Mouse (Mus musculus): ENCODE measurements around the gene Capzb. TPM values are rescaled to one million over a fixed set of nuclear protein-coding genes. Genes with fewer than 3 reads are reported as not detected.

The Capzb gene
- polyA plus RNA-seq, 1 experiment from 2014 or later: 312 TPM

GRCm38 (mm10) chr4:139287122-139287863 is 94.6 kb downstream of the Capzb start:
- Histone ChIP-seq H3K36me3 (replicated peaks) (peaks cover 67% of the 10 kb centered on the region), H3K9me3 (no peaks in the 10 kb centered on the region), H3K4me1 (0 out of 2 replicates have a peak, but pooled peaks cover 4% of the 10 kb centered on the region), H3K27me3 (no peaks in the 10 kb centered on the region), H3K4me2 (no peak overlapping the region), H3K4me3 (replicated peaks) (no peak overlapping the region), H3K27ac (no peak overlapping the region), H3K9ac (no peak overlapping the region)
- 85% methylated on average over 18 of the region's 18 CpGs for WGBS
- ATAC-seq (ENCODE audit: low FRiP score): no peak

- no peaks in the 10 kb centered on the region for H3K9me3 ChIP-seq
- peaks cover 52% of the 10 kb centered on the region for H3K36me3 ChIP-seq (replicated peaks)
- 61% methylated on average over 10 of the region's 10 CpGs for WGBS
- no peaks in the 10 kb centered on the region for H3K4me1 ChIP-seq
- no peak overlapping the region for H3K9ac ChIP-seq
- H3K27ac ChIP-seq: no peak overlapping the region
- ATAC-seq (ENCODE audit: low FRiP score): 0 out of 2 replicates have a peak, but pooled peaks have one; percentile 20
- H3K4me2 ChIP-seq: no peak overlapping the region
- no peaks in the 10 kb centered on the region for H3K27me3 ChIP-seq
- H3K4me3 ChIP-seq (replicated peaks): no peak overlapping the region
Measured at GRCm38 (mm10) chr4:139289017-139289416, 96.3 kb downstream of the Capzb start.

GRCm38 (mm10) chr4:139291099-139291498 is 98.4 kb downstream of the Capzb start:
- H3K36me3 ChIP-seq (replicated peaks): peaks cover 49% of the 10 kb centered on the region
- H3K4me1 ChIP-seq: no peaks in the 10 kb centered on the region
- 81% methylated on average over 16 of the region's 16 CpGs for whole genome bisulfite sequencing
- H3K9me3 ChIP-seq: no peaks in the 10 kb centered on the region
- H3K9ac ChIP-seq: no peak overlapping the region
- H3K4me3 ChIP-seq (replicated peaks): no peak overlapping the region
- H3K27ac ChIP-seq: no peak overlapping the region
- H3K27me3 ChIP-seq: no peaks in the 10 kb centered on the region
- no peak overlapping the region for H3K4me2 ChIP-seq
- no peak for ATAC-seq (ENCODE audit: low FRiP score)

- WGBS: 94% methylated on average over 5 of the region's 5 CpGs
- Histone ChIP-seq H3K4me1 (no peaks in the 10 kb centered on the region), H3K27ac (no peak overlapping the region), H3K27me3 (no peaks in the 10 kb centered on the region), H3K9ac (no peak overlapping the region), H3K4me2 (no peak overlapping the region), H3K9me3 (no peaks in the 10 kb centered on the region), H3K4me3 (replicated peaks) (no peak overlapping the region), H3K36me3 (replicated peaks) (peaks cover 41% of the 10 kb centered on the region)
- ATAC-seq (ENCODE audit: low FRiP score): no peak
Measured at GRCm38 (mm10) chr4:139292038-139292437, 99.3 kb downstream of the Capzb start.

- H3K36me3 ChIP-seq (replicated peaks): peaks cover 33% of the 10 kb centered on the region
- 90% methylated on average over 4 of the region's 4 CpGs for WGBS
- ATAC-seq (ENCODE audit: low FRiP score): no peak
Measured at GRCm38 (mm10) chr4:139297566-139297965, 104.9 kb downstream of the Capzb start.

GRCm38 (mm10) chr4:139298671-139299366 is 106.1 kb downstream of the Capzb start:
- Histone ChIP-seq H3K4me1 (no peaks in the 10 kb centered on the region), H3K36me3 (replicated peaks) (peaks cover 33% of the 10 kb centered on the region), H3K4me3 (replicated peaks) (no peak overlapping the region), H3K27ac (no peak overlapping the region), H3K4me2 (no peak overlapping the region), H3K9ac (no peak overlapping the region), H3K27me3 (no peaks in the 10 kb centered on the region), H3K9me3 (no peaks in the 10 kb centered on the region)
- 88% methylated on average over 12 of the region's 12 CpGs for WGBS
- ATAC-seq (ENCODE audit: low FRiP score): no peak

More at GRCm38 (mm10) chr4:139297566-139297965, 104.9 kb downstream of the Capzb start:
- Histone ChIP-seq H3K27ac (no peak overlapping the region), H3K4me1 (no peaks in the 10 kb centered on the region), H3K9me3 (no peaks in the 10 kb centered on the region), H3K9ac (no peak overlapping the region), H3K4me2 (no peak overlapping the region), H3K4me3 (replicated peaks) (no peak overlapping the region), H3K27me3 (no peaks in the 10 kb centered on the region)

- Histone ChIP-seq H3K4me3 (replicated peaks) (no peak overlapping the region), H3K36me3 (replicated peaks) (peaks cover 37% of the 10 kb centered on the region), H3K27me3 (no peaks in the 10 kb centered on the region), H3K9me3 (no peaks in the 10 kb centered on the region), H3K27ac (no peak overlapping the region), H3K9ac (no peak overlapping the region), H3K4me2 (no peak overlapping the region), H3K4me1 (no peaks in the 10 kb centered on the region)
- WGBS: 87% methylated on average over 8 of the region's 8 CpGs
- no peak for ATAC-seq (ENCODE audit: low FRiP score)
Measured at GRCm38 (mm10) chr4:139301780-139302179, 109.1 kb downstream of the Capzb start.

- no peaks in the 10 kb centered on the region for H3K4me1 ChIP-seq
- WGBS: 62% methylated on average over 5 of the region's 5 CpGs
- no peak overlapping the region for H3K4me2 ChIP-seq
- no peak overlapping the region for H3K27ac ChIP-seq
- ATAC-seq (ENCODE audit: low FRiP score): no peak
- no peak overlapping the region for H3K4me3 ChIP-seq (replicated peaks)
- H3K36me3 ChIP-seq (replicated peaks): peaks cover 37% of the 10 kb centered on the region
- no peaks in the 10 kb centered on the region for H3K27me3 ChIP-seq
- H3K9ac ChIP-seq: no peak overlapping the region
- no peaks in the 10 kb centered on the region for H3K9me3 ChIP-seq
Measured at GRCm38 (mm10) chr4:139302241-139302640, 109.5 kb downstream of the Capzb start.

GRCm38 (mm10) chr4:139305521-139305920 is 112.8 kb downstream of the Capzb start:
- H3K4me3 ChIP-seq (replicated peaks): no peak overlapping the region
- H3K9me3 ChIP-seq: no peaks in the 10 kb centered on the region
- H3K4me2 ChIP-seq: no peak overlapping the region
- H3K36me3 ChIP-seq (replicated peaks): peaks cover 18% of the 10 kb centered on the region
- H3K9ac ChIP-seq: no peak overlapping the region
- H3K27ac ChIP-seq: no peak overlapping the region
- ATAC-seq (ENCODE audit: low FRiP score): no peak
- 0 out of 2 replicates have a peak, but pooled peaks cover 5% of the 10 kb centered on the region for H3K27me3 ChIP-seq
- whole genome bisulfite sequencing: 94% methylated on average over 3 of the region's 3 CpGs
- H3K4me1 ChIP-seq: peaks cover 12% of the 10 kb centered on the region

- Histone ChIP-seq H3K27ac (no peak overlapping the region), H3K4me1 (peaks cover 26% of the 10 kb centered on the region), H3K9me3 (no peaks in the 10 kb centered on the region), H3K4me2 (no peak overlapping the region), H3K27me3 (peaks cover 5% of the 10 kb centered on the region; the same call in 1 of the 2 replicates), H3K4me3 (replicated peaks) (no peak overlapping the region), H3K36me3 (replicated peaks) (peaks cover 3% of the 10 kb centered on the region), H3K9ac (no peak overlapping the region)
- 90% methylated on average over 5 of the region's 5 CpGs for WGBS
- no peak for ATAC-seq (ENCODE audit: low FRiP score)
Measured at GRCm38 (mm10) chr4:139307916-139308315, 115.2 kb downstream of the Capzb start.

- H3K4me3 ChIP-seq (replicated peaks): peak overlapping the region; percentile 86
- WGBS: 17% methylated on average over 6 of the region's 6 CpGs
- H3K9ac ChIP-seq: peak overlapping the region; percentile 91
- peak overlapping the region; percentile 97 for H3K4me2 ChIP-seq
- H3K9me3 ChIP-seq: no peaks in the 10 kb centered on the region
- H3K27me3 ChIP-seq: peaks cover 5% of the 10 kb centered on the region; the same call in 1 of the 2 replicates
- H3K36me3 ChIP-seq (replicated peaks): peaks cover 11% of the 10 kb centered on the region
- H3K4me1 ChIP-seq: peaks cover 26% of the 10 kb centered on the region
- H3K27ac ChIP-seq: no peak overlapping the region; the same call in 1 of the 2 replicates
- no peak for ATAC-seq (ENCODE audit: low FRiP score)
Measured at GRCm38 (mm10) chr4:139309651-139310050, 117.0 kb downstream of the Capzb start.

- no peaks in the 10 kb centered on the region for H3K9me3 ChIP-seq
- peak within 1 kb of the TSS; percentile 91 for H3K9ac ChIP-seq
- under 1% methylated on average over 63 of the region's 63 CpGs for WGBS
- H3K27me3 ChIP-seq: peaks cover 5% of the 10 kb centered on the region; the same call in 1 of the 2 replicates
- H3K4me1 ChIP-seq: peaks cover 26% of the 10 kb centered on the region
- peak within 1 kb of the TSS; percentile 97 for H3K4me2 ChIP-seq
- peak within 1 kb of the TSS; percentile 86 for H3K4me3 ChIP-seq (replicated peaks)
- peak; percentile 92 for ATAC-seq (ENCODE audit: low FRiP score)
- H3K27ac ChIP-seq: peak within 1 kb of the TSS; percentile 69; the same call in 1 of the 2 replicates
- peaks cover 18% of the 10 kb centered on the region for H3K36me3 ChIP-seq (replicated peaks)
Measured at GRCm38 (mm10) chr4:139310171-139310898, 117.6 kb downstream of the Capzb start, which contains the start of the genes Pqlc2 and Akr7a5. Gene Pqlc2 (minus strand): TSS chr4:139310708. Gene Akr7a5 (plus strand): TSS chr4:139310744.
